Mouse (Mus musculus): ENCODE measurements around the gene S100a7a.

The S100a7a gene

DNA sequence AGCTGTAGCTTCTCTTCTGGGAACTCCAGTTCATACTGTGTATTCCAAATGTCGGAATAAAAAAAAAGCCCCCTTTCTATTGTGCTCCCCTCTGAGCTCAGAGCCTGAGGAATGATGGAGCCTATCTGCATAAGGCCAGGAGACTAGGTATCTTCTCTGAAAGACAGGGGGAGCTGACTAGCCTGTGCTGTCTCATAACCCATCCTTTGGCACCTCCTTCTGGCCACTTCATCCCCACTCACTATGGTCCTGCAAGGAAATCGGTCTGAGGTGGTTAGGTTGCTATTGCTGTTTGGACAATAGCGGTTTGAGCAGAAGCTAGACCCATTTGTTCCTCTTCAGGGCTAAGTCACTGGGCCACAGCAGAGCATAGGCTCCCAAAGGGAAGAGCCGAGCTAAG, 26.0 kb upstream of the S100a7a start:
- no peak for DNase-seq (ENCODE audit: low spot score in 2 of 2)

DNA sequence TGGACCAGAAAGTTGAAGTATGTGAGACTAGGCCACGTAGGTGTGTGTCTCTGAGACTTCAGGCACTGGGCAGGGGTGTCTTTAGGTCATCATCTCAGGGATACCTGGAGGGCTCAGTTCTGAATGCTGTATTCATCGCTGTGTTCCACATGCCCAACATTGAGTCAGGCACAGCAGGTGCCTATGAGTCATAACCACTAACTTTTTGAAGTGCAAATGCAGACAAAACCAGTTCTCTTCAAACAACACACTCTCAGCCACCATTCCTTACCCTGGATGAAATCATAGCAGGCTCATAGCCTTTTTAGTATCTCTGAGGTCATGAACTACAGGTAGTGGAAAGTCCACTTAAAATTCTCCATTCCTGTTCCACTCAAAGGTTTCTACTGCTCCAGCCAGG, 24.5 kb upstream of the S100a7a start:
- DNase-seq (ENCODE audit: low spot score in 2 of 2), result no peak

GRCm38 (mm10) chr3:90631984-90632383, 21.8 kb upstream of the S100a7a start:
- DNase-seq (ENCODE audit: low spot score in 2 of 2), result no peak

GRCm38 (mm10) chr3:90638511-90639275, 15.1 kb upstream of the S100a7a start:
- DNase-seq (ENCODE audit: low spot score in 2 of 2), result no peak

DNA sequence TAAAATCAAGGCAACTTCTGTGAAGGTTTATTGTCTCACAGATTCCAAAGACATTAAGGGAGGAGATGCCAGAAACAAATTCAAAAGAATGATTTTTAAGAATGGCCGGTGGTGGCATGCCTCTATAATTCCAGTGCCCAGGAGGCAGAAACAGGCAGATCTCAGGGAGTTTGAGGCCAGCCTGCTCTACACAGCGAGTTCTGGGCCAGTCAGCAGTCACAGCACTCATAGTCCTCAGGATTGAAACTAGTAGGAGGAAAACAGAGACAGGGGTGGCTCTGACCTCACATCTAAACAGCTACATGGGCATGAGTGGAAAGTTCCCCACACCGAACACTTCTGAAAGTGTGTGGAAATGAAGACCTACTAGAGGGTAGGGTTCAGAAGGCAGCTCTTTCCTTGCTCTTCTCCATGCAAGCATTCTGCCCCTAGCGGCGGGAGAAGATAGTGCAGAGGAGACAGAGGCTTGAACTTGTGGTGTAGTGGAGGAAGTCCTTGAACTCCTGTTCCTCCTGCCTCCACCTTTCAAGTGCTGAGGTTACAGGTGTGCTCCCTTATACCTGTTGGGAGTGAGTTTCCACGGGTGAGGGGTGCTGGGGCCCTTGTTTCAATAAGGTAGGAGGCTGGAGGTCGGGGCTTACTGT, 14.2 kb upstream of the S100a7a start:
- DNase-seq (ENCODE audit: low spot score in 2 of 2), result peak; percentile 31 to 62

DNA sequence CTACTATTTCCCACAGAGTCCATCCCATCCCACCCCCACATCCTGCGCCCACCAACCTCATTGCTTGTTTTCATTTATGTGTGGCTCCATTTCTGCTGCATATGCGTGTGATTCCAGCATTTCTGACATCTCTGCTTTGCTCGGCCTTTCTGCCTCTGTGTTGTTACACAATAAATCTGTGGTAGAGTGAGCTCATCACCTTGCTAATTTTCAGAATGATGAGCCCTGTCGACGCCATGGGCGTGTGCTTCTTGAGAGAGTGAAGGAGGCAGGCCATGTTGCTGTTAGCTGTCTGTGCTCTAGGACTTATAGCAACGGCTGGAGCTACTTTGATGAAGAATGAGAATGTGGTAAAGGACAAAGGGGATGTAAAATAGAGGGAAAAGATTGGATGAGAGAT, 12.8 kb upstream of the S100a7a start:
- DNase-seq (ENCODE audit: low spot score in 2 of 2), result no peak

DNA sequence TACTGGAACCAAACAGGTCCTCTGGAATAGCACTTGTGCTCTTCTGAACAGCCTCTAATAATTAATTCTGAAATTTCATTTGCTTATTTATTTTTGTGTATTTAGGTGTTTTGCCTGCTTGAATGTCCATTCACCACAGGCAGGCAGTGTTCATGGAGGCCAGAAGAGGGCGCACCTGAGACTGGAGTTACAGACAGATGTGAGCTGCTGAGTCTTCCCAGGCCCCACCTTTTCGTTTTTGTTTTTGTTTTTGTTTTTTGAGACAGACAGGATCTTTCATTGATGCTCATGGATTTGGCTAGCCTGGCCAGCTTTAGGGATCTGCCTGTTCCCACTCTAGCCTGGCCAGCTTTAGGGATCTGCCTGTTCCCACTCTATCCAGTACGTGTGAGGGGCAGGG, 9.6 kb upstream of the S100a7a start:
- peak; percentile 30 to 68 for DNase-seq (ENCODE audit: low spot score in 2 of 2)

DNA sequence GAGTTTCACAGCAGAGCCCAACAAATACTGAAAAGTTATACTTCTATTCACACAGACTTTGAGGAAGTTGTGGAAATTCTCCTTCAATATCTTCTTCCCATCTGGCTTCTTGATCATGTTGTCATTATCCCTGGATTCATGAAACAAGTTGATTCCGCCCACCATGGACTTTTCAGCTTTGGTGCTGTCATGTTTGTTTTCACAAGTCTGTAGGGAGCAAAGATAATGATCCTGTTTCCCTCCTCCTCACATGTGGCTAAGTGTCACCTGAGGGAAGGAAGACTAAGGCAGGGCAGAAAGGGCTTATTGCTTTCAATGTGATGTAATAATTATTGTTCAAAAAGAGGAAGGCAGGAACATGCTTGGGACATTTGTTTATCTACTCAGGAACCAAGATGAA, 6.5 kb upstream of the S100a7a start:
- no peak for DNase-seq (ENCODE audit: low spot score in 2 of 2)

DNA sequence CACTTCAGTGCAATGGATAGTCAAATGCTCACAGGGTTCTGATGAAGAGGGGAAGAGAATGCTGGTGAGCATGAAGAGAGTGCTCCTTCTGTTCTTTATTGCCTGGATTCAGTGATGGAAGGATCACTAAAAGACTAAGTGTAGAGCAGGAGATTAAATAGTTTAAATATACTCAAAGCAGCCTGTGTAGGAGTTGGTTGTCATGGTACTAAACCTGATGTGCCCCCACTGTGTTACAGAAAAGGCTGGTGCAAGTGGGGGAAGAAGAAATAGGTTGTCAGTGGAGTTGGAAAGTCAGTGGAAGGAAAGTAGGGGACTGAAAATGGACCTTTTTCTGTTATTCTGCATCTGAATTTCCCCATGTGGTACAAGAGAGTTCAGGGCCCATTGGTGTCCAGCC, 4.8 kb upstream of the S100a7a start:
- DNase-seq (ENCODE audit: low spot score in 2 of 2), result no peak

DNA sequence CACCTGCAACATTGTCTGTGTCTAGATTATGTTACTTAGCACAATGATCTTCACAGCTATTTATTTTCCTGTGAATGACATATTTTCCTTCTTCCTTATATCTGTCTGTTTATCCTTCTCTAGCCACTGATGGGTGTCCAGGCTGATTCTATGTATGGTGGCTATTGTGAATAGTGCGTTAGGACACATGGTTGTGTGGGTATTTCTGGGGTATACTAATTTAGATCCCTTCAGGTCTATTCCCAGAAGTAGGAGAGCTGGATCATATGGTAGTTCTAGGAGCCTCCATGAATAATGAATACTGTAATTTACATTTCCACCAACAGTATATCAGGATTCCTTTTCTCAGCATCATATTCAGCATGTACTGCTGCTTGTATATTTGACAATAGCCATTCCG, 4.0 kb upstream of the S100a7a start:
- DNase-seq (ENCODE audit: low spot score in 2 of 2), result no peak

DNA sequence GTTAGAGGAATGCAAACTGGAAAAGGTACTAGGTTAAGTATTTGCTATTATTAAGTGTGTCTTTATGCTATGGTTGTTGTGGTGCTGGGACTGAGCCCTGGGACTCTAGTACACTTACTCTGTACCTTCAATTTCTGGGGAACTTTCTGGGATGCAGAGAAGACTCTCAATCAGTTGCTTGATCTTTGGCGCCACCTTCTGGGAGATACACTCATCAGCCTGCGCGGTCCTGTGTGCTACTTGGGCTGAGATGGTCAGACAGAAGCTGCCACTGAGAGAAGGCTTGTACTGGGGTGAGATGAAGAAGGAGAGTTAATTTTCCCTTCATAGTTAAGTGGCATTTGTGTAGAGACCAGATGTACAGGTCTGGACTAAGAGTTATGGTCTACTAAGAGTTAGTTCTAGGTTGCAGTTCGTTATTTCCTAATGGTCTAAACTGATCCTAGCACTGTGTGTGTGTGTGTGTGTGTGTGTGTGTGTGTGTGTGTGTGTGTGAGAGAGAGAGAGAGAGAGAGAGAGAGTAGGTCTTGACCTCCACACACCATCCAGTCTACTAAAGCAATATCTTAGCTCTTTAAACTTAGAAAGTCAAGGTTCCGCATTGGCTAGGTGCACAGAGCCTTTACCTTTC, 824 bp upstream of the S100a7a start:
- DNase-seq (ENCODE audit: low spot score in 2 of 2), result peak; percentile 13 to 59

GRCm38 (mm10) chr3:90657405-90657804, 3.6 kb downstream of the S100a7a start:
- no peak for DNase-seq (ENCODE audit: low spot score in 2 of 2)

DNA sequence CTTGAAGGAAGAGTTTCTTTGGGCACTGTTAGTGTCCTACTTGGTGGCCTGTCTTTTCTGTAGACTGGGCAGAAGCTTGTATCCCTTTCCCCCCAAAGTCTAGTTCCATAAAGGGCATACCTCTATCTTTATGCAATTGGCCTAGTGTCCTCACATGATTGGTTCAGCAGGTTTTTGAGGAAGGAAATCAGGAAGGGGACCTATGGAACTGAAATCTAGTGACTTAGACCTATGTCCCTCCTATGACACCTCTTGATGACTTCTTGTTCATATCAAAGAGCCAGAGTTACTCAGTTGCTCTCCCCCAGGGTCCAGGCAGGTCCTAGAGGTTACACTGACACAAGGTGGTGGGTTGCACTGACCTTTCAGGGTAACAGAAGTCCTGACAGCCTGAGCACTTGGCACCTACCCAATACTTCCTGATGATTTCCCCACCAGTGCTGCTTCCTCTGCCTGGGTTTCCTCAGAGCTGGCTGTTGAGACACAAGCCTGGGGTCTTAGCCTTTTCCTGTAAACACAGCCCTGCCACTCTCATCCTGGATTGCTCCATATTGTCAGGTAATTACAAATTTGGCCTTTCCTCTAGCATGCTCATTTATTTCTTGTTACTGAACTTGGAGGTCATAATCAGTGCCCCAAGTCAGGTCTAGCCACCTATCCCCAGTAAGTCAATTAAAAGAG, 5.7 kb downstream of the S100a7a start:
- DNase-seq (ENCODE audit: low spot score in 2 of 2), result no peak

GRCm38 (mm10) chr3:90664219-90664618, 10.4 kb downstream of the S100a7a start:
- DNase-seq (ENCODE audit: low spot score in 2 of 2), result no peak

- no peak for DNase-seq (ENCODE audit: low spot score in 2 of 2)
Observed at GRCm38 (mm10) chr3:90668846-90669245, 15.0 kb downstream of the S100a7a start, which contains the start of gene S100a8. S100a8 (plus strand) TSS chr3:90668978.

DNA sequence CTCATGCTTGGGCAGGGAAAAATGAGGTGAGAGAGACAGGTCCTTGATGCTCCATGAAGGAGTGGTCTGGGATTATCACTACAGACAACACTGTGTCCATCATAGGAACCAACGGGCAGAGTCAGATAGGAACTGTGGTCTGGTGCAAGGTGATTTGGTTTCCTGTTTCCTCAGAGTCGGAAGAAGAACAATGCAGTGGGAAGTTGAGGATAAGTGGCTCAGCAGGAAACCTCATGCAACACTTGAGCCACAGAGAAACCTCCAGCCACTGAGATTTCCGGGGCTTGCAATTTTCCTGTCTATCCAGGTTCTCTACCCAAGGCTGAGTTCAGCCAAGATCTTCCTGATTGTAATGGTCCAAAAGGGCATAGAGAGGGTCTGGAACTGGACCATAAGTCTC, 24.8 kb downstream of the S100a7a start:
- DNase-seq (ENCODE audit: low spot score in 2 of 2), result no peak

GRCm38 (mm10) chr3:90683929-90684328, 30.1 kb downstream of the S100a7a start:
- DNase-seq (ENCODE audit: low spot score in 2 of 2), result no peak

DNA sequence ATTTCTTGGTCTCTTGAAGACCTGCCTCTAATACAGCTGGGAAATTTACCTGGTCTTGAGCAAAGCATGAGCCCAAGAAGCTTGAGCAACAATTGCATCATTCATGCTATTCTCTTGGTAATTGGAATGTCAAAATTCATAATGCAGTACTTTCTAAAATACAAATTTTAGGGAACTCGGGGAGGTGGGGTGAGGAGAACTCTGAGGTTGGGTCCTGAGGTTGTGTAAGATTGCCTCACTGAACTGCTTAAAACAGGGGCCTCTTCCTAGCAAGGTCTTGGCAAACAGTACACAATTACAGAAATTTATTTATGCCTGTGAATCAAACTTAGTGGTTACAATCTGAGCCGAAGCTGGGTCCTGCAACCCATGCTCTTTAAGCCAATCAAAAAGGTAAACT, 33.0 kb downstream of the S100a7a start:
- no peak for DNase-seq (ENCODE audit: low spot score in 2 of 2)

- DNase-seq (ENCODE audit: low spot score in 2 of 2), result no peak
Observed at GRCm38 (mm10) chr3:90693496-90693895, 39.7 kb downstream of the S100a7a start.

DNA sequence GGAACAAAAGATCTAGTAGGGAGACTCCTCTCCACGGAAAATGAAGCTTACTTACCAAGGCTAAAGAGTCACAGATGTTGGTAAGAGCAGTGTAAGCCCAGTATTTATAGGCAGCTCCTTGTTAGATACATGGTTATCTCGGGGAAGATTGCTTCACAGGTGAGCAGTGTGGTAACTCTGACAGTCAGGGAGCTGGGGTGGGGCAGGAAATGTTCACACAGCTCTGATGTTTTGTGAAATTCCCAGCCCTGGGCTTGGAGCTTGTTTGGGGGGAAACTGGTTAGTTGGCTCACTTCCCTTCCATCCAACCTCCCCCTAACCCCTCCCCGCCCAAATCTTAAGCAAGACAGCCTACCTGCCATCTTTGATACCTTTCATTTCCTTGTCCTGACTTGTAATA, 41.8 kb downstream of the S100a7a start, which contains the start of gene S100a9:
S100a9 (minus strand) TSS at position 109 of the 400 bp plus-strand sequence.
- DNase-seq (ENCODE audit: low spot score in 2 of 2), result no peak

DNA sequence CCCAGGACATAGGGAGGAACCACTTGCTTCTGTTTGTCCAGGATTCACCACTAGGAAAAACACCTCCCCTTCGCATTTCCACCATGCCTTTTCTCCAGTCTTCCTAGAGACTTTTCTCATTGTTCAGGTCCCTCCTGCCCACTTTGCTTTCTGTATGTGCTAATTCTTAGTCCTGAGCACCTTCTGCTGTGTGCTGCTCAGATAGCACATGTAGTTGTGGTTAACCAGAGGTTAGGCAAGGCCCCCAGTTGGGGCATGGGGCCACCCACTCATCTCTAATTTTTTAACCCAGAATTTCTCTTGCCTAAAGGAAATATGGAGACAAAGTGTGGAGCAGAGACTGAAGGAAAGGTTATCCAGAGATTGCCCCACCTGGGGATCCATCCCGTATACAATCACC, 48.4 kb downstream of the S100a7a start:
- DNase-seq (ENCODE audit: low spot score in 2 of 2), result no peak

Data from thymus, postnatal 10 days (tissue).